33 mouse cellular contexts compared by ENCODE assay signal in genomic region chr3:28289693-28290092, GRCm38 (mm10).
"Had no signal": no experiment of that assay in that cellular context is flagged by ENCODE, and none has a peak within 500 bp of the region (broad histone marks: within the 10 kb centered on the region; RNA-seq: fewer than 3 reads in every experiment).

No protein-coding gene starts in this region.

- H3K4me2 ChIP-seq: limb, embryonic 12.5 days; limb, embryonic 13.5 days; limb, embryonic 15.5 days; liver, embryonic 11.5 days; liver, embryonic 12.5 days; liver, embryonic 13.5 days; liver, embryonic 15.5 days; lung, embryonic 14.5 days; lung, embryonic 15.5 days; midbrain, embryonic 11.5 days; midbrain, embryonic 12.5 days; midbrain, embryonic 13.5 days; midbrain, embryonic 15.5 days; neural tube, embryonic 12.5 days; neural tube, embryonic 13.5 days had no signal

- ATAC-seq: liver, embryonic 12.5 days; liver, postnatal 0 days; lung, postnatal 0 days; midbrain, embryonic 13.5 days; midbrain, embryonic 15.5 days; midbrain, embryonic 16.5 days had no signal

- H3K27ac ChIP-seq: limb, embryonic 10.5 days; limb, embryonic 12.5 days; limb, embryonic 13.5 days; limb, embryonic 15.5 days; liver, embryonic 12.5 days; liver, embryonic 13.5 days; liver, embryonic 14.5 days; liver, embryonic 15.5 days; lung, embryonic 15.5 days; macrophage; midbrain, embryonic 10.5 days; midbrain, embryonic 12.5 days; midbrain, embryonic 13.5 days; midbrain, embryonic 15.5 days; neural tube, embryonic 12.5 days; neural tube, embryonic 13.5 days had no signal

- H3K4me1 ChIP-seq: limb, embryonic 10.5 days; limb, embryonic 12.5 days; limb, embryonic 13.5 days; limb, embryonic 15.5 days; liver, embryonic 15.5 days; lung, embryonic 15.5 days; midbrain, embryonic 10.5 days; midbrain, embryonic 12.5 days; midbrain, embryonic 15.5 days; neural tube, embryonic 12.5 days had no signal

- H3K9ac ChIP-seq: limb, embryonic 12.5 days; limb, embryonic 13.5 days; limb, embryonic 15.5 days; liver, embryonic 12.5 days; liver, embryonic 13.5 days; liver, embryonic 14.5 days; liver, embryonic 15.5 days; liver, postnatal 0 days; lung, embryonic 14.5 days; lung, embryonic 15.5 days; midbrain, embryonic 12.5 days; midbrain, embryonic 13.5 days; midbrain, embryonic 15.5 days; neural tube, embryonic 12.5 days; neural tube, embryonic 13.5 days had no signal

- H3K36me3 ChIP-seq: limb, embryonic 10.5 days; limb, embryonic 12.5 days; limb, embryonic 13.5 days; limb, embryonic 15.5 days; liver, embryonic 12.5 days; liver, embryonic 13.5 days; liver, embryonic 15.5 days; lung, embryonic 15.5 days; midbrain, embryonic 10.5 days; midbrain, embryonic 12.5 days; midbrain, embryonic 13.5 days; midbrain, embryonic 15.5 days; neural tube, embryonic 12.5 days; neural tube, embryonic 13.5 days had no signal

- DNase-seq: left cerebral cortex, postnatal 4 days; liver; liver, embryonic 13.5 days; liver, postnatal 0 days; lung, adult 18-20 months; lung, adult 2 months; lung, embryonic 14.5 days; lung, postnatal 10 days; lung, postnatal 14 days; lung, postnatal 36 days; lung, postnatal 4 days; midbrain, embryonic 14.5 days had no signal

- H3K4me3 ChIP-seq: limb, embryonic 10.5 days; limb, embryonic 12.5 days; limb, embryonic 13.5 days; limb, embryonic 15.5 days; liver, embryonic 12.5 days; liver, embryonic 13.5 days; liver, embryonic 15.5 days; lung, embryonic 15.5 days; megakaryocyte, embryonic 14.5 days; midbrain, embryonic 10.5 days; midbrain, embryonic 12.5 days; midbrain, embryonic 13.5 days; midbrain, embryonic 15.5 days; myocyte; neural tube, embryonic 12.5 days; neural tube, embryonic 13.5 days had no signal

- H3K27me3 ChIP-seq: limb, embryonic 12.5 days; limb, embryonic 13.5 days; limb, embryonic 15.5 days; liver, embryonic 12.5 days; liver, embryonic 13.5 days; liver, embryonic 15.5 days; lung, embryonic 15.5 days; megakaryocyte, embryonic 14.5 days; midbrain, embryonic 12.5 days; midbrain, embryonic 13.5 days; midbrain, embryonic 15.5 days; neural tube, embryonic 12.5 days; neural tube, embryonic 13.5 days had no signal

- H3K9me3 ChIP-seq: limb, embryonic 10.5 days; limb, embryonic 12.5 days; limb, embryonic 13.5 days; limb, embryonic 15.5 days; liver, embryonic 12.5 days; liver, embryonic 13.5 days; liver, embryonic 15.5 days; lung, embryonic 15.5 days; megakaryocyte, embryonic 14.5 days; midbrain, embryonic 10.5 days; midbrain, embryonic 12.5 days; midbrain, embryonic 13.5 days; midbrain, embryonic 15.5 days; neural tube, embryonic 12.5 days; neural tube, embryonic 13.5 days had no signal
